Mouse (Mus musculus): ENCODE results near the gene Slc6a6.

DNA sequence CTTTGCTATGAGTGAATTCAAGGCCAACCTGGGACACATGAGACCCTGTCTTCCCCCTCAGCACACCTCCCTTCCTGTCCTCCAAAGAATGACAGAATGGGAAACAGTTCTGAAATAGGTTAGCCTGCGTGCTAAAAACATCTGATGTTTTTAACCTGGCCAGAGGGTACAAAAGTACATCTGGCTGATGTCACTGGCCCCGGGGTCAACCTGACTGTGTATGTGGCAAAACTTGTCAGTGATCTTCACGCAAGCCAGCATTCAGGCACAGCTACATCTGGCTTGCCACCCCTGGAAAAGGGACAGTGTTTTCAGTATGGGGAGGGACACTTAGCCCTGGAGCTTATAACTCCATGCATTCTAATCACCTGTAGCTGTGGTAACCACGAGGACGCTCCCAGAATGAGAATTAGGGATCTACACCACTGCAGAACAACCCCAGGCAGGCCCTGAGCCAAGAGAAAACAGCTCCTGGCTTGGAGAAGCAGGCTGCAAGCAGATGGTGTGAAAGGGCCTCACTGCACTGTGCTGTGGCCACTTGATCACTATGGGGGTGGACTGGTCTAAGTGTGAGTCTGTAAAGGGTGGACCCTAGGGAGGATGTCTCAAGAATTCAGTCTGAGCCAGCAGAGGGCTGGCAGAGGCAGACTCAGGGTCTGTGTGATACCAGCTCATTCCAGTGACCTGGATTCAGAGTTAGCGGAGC, 35.3 kb downstream of the Slc6a6 start:
- TF ChIP-seq CTCF (IDR thresholded peaks at IDR 0.05; ENCODE audit: extremely low read depth, insufficient read depth, low read length) (no peak), POLR2A (IDR thresholded peaks at IDR 0.05; ENCODE audit: extremely low read depth, insufficient read depth, low read length) (no peak)

Measured in cortical plate, adult 2 months (tissue).